Mouse (Mus musculus) myocyte (in vitro differentiated cells): ENCODE measurements around the gene Zfp326. TPM values are rescaled to one million over a fixed set of nuclear protein-coding genes. Genes with fewer than 3 reads are reported as not detected.

Source experiments
- H3K27me3 ChIP-seq: one replicate; pipeline ENCODE4 v1.6.1; 2011; ENCODE audit not compliant: control insufficient read depth, insufficient read depth, insufficient read length
- H3K36me3 ChIP-seq: one replicate; pipeline ENCODE4 v1.6.1; 2011; ENCODE audit not compliant: control insufficient read depth, insufficient read depth
- H3K4me2 ChIP-seq: one replicate; pipeline ENCODE4 v1.6.1; 2011; ENCODE audit warnings: low read depth, control low read depth
- H3K4me3 ChIP-seq: one replicate; pipeline ENCODE4 v1.5.1; 2011; ENCODE audit warnings: mild to moderate bottlenecking, control low read depth, moderate library complexity
- H3K79me2 ChIP-seq: one replicate; pipeline ENCODE4 v1.6.1; 2011; ENCODE audit not compliant: control insufficient read depth, insufficient read depth
- H3ac ChIP-seq: one replicate; pipeline ENCODE4 v1.6.1; 2011; ENCODE audit not compliant: control insufficient read depth, insufficient read length
- CEBPB ChIP-seq: IDR thresholded peaks from 2 replicates; pipeline ENCODE4 v1.6.1; 2011; ENCODE audit warnings: mild to moderate bottlenecking, moderate library complexity; ENCODE audit not compliant: poor library complexity, insufficient read depth, severe bottlenecking
- E2F4 ChIP-seq: IDR thresholded peaks from one replicate; pipeline ENCODE4 v1.6.1; 2011; ENCODE audit warnings: mild to moderate bottlenecking, control low read depth, moderate library complexity; ENCODE audit not compliant: insufficient read depth
- MAX ChIP-seq: IDR thresholded peaks from one replicate; pipeline ENCODE4 v1.6.1; 2011; ENCODE audit warnings: low read depth, mild to moderate bottlenecking, control low read depth
- MYOD1 ChIP-seq, 3 experiments: IDR thresholded peaks; one replicate each; pipeline ENCODE4 v1.6.1; 2011; ENCODE audit warnings: control low read depth in 2 of 3, low read depth in 2 of 3, mild to moderate bottlenecking in 2 of 3, moderate library complexity in 1 of 3; ENCODE audit not compliant: insufficient read length in 2 of 3, control insufficient read depth in 1 of 3
- MYOG ChIP-seq, 3 experiments: IDR thresholded peaks; one replicate each; pipeline ENCODE4 v1.6.1; 2011; ENCODE audit warnings: control low read depth in 2 of 3, low read depth in 2 of 3, mild to moderate bottlenecking in 2 of 3; ENCODE audit not compliant: insufficient read length in 2 of 3, control insufficient read depth in 1 of 3, insufficient read depth in 1 of 3
- POLR2A ChIP-seq: IDR thresholded peaks from one replicate; pipeline ENCODE4 v1.6.1; 2011; ENCODE audit warnings: low read depth, mild to moderate bottlenecking, control low read depth, moderate library complexity; ENCODE audit not compliant: insufficient read length
- POLR2AphosphoS2 ChIP-seq: IDR thresholded peaks from one replicate; pipeline ENCODE4 v1.6.1; 2011; ENCODE audit warnings: low read depth, control low read depth; ENCODE audit not compliant: insufficient read length
- REST ChIP-seq: IDR thresholded peaks from one replicate; pipeline ENCODE4 v1.6.1; 2011; ENCODE audit warnings: mild to moderate bottlenecking, control low read depth, moderate library complexity; ENCODE audit not compliant: insufficient read depth, insufficient read length
- SRF ChIP-seq: IDR thresholded peaks from one replicate; pipeline ENCODE4 v1.6.1; 2011; ENCODE audit warnings: low read depth; ENCODE audit not compliant: control insufficient read depth, insufficient read length
- TCF12 ChIP-seq: IDR thresholded peaks from one replicate; pipeline ENCODE4 v1.6.1; 2011; ENCODE audit warnings: mild to moderate bottlenecking, control low read depth; ENCODE audit not compliant: poor library complexity, insufficient read depth, severe bottlenecking
- TCF3 ChIP-seq: IDR thresholded peaks from one replicate; pipeline ENCODE4 v1.6.1; 2011; ENCODE audit warnings: low read depth, control low read depth; ENCODE audit not compliant: insufficient read length
- USF1 ChIP-seq: IDR thresholded peaks from one replicate; pipeline ENCODE4 v1.6.1; 2011; ENCODE audit warnings: low read depth, mild to moderate bottlenecking, control low read depth, moderate library complexity
- polyA plus RNA-seq: library from polyadenylated mRNA; unstranded; fragments of >200 nt; fragmentation: generic; extraction: Trizol; gene quantifications from one replicate; pipeline ENCODE4 v1.2.1, GENCODE M21; 2012; ENCODE audit warnings: missing spikeins

Zfp326 gene
- polyA plus RNA-seq, 1 experiment = 7.6 TPM

- H3K36me3 ChIP-seq = no peaks in the 10 kb centered on the region
- no peaks in the 10 kb centered on the region for H3K27me3 ChIP-seq
- TF ChIP-seq USF1 (no peak), MAX (no peak), POLR2A (no peak), MYOG (IDR thresholded peaks at IDR 0.05; ENCODE audit: control insufficient read depth in 1 of 3, insufficient read depth in 1 of 3, insufficient read length in 2 of 3, low read depth in 2 of 3) (no peak), POLR2AphosphoS2 (no peak), TCF12 (no peak), SRF (no peak), MYOD1 (IDR thresholded peaks at IDR 0.05; ENCODE audit: control insufficient read depth in 1 of 3, insufficient read length in 2 of 3, low read depth in 2 of 3) (no peak), CEBPB (no peak), TCF3 (no peak), E2F4 (no peak), REST (no peak)
- H3K4me2 ChIP-seq = no peak overlapping the region
- no peaks in the 10 kb centered on the region for H3K79me2 ChIP-seq
- H3ac ChIP-seq = no peak overlapping the region
- H3K4me3 ChIP-seq = no peak overlapping the region
Measured at GRCm38 (mm10) chr5:105832140-105832539, 44.2 kb upstream of the Zfp326 start.

DNA sequence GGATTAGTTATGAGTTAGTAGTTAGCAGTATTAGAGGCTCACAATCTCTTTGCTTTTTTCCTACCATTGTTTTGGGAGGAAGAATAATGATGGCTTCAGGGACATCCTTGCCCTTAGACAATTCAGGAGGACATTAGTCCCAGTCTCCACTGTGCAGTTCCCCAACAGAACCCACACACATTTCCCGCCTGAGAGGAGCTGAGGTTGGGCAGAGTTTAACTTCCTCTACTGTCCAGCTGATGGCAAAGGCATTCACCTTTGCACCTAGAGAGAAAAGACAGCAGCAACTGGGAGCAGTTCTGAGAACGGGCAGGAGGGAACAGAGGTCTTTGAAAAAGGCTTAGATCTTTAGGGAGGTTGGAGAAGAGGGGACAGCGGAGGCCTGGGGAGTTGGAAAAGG lies 42.4 kb upstream of the Zfp326 start:
- Histone ChIP-seq H3ac (no peak overlapping the region), H3K4me3 (no peak overlapping the region), H3K79me2 (no peaks in the 10 kb centered on the region), H3K4me2 (no peak overlapping the region), H3K36me3 (no peaks in the 10 kb centered on the region), H3K27me3 (no peaks in the 10 kb centered on the region)
- no peak for TF ChIP-seq REST
- TF ChIP-seq POLR2AphosphoS2 = no peak
- TF ChIP-seq MYOG (IDR thresholded peaks at IDR 0.05; ENCODE audit: control insufficient read depth in 1 of 3, insufficient read depth in 1 of 3, insufficient read length in 2 of 3, low read depth in 2 of 3) = no peak
- no peak for TF ChIP-seq USF1
- TF ChIP-seq SRF = no peak
- TF ChIP-seq MAX = no peak
- TF ChIP-seq MYOD1 (IDR thresholded peaks at IDR 0.05; ENCODE audit: control insufficient read depth in 1 of 3, insufficient read length in 2 of 3, low read depth in 2 of 3) = no peak
- TF ChIP-seq CEBPB = no peak
- no peak for TF ChIP-seq TCF3
- TF ChIP-seq POLR2A = no peak
- no peak for TF ChIP-seq TCF12
- no peak for TF ChIP-seq E2F4

GRCm38 (mm10) chr5:105836006-105836405 lies 40.4 kb upstream of the Zfp326 start:
- Histone ChIP-seq H3ac (no peak overlapping the region), H3K27me3 (no peaks in the 10 kb centered on the region), H3K4me2 (peak overlapping the region; percentile 0), H3K79me2 (no peaks in the 10 kb centered on the region), H3K36me3 (no peaks in the 10 kb centered on the region), H3K4me3 (no peak overlapping the region)
- TF ChIP-seq CEBPB (no peak), SRF (no peak), TCF12 (no peak), TCF3 (no peak), MYOD1 (IDR thresholded peaks at IDR 0.05; ENCODE audit: control insufficient read depth in 1 of 3, insufficient read length in 2 of 3, low read depth in 2 of 3) (no peak), POLR2AphosphoS2 (no peak), REST (no peak), USF1 (no peak), E2F4 (no peak)

DNA sequence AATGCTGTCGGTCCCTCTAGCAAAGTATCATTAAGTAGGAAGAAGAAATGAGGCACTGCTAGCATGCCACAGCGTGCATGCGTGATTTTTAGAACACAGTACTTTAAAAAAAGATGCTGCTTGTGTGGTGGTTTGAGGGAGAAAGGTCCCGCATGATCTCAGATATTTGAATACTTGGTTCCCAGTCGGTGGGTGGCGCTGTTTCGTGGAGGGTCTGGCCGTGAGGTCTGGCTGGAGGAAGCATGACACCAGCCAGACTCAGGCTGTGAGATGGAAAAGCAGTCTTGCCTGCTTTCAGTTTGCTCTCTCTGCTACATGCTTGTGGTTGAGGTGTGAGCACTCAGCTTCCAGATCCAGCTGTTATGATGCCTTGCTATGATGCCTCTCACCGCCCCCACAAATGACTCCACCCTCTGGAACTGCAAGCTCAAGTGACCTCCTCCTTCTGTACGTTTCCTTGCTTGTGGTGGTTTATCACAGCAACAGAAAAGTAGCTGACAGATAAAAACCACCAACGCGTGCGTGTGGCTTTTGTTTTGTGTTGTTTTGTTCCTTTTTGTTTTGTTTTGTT lies 36.5 kb upstream of the Zfp326 start:
- no peaks in the 10 kb centered on the region for H3K36me3 ChIP-seq
- no peak overlapping the region for H3ac ChIP-seq
- H3K4me3 ChIP-seq = no peak overlapping the region
- H3K79me2 ChIP-seq = no peaks in the 10 kb centered on the region
- no peak overlapping the region for H3K4me2 ChIP-seq
- H3K27me3 ChIP-seq = no peaks in the 10 kb centered on the region
- TF ChIP-seq USF1 = no peak
- no peak for TF ChIP-seq MAX
- TF ChIP-seq REST = no peak
- TF ChIP-seq SRF = no peak
- TF ChIP-seq CEBPB = no peak
- TF ChIP-seq E2F4 = no peak
- TF ChIP-seq TCF12 = no peak
- TF ChIP-seq MYOG (IDR thresholded peaks at IDR 0.05; ENCODE audit: control insufficient read depth in 1 of 3, insufficient read depth in 1 of 3, insufficient read length in 2 of 3, low read depth in 2 of 3) = no peak
- peak in 1 of 3 experiments; percentile 21 for TF ChIP-seq MYOD1 (IDR thresholded peaks at IDR 0.05; ENCODE audit: control insufficient read depth in 1 of 3, insufficient read length in 2 of 3, low read depth in 2 of 3)
